Mouse (Mus musculus) heart, embryonic 14.5 days (tissue): ENCODE results near the gene Hist2h2aa1. TPM values are rescaled to one million over a fixed set of nuclear protein-coding genes. Genes with fewer than 3 reads are reported as not detected.

Experiments
- ATAC-seq: fragments of 200-750 bp; cut with Nextera tagmentation; 2 replicates; pipeline ENCODE4 v1.8.0; 2017; ENCODE audit warnings: low read depth, moderate TSS enrichment; ENCODE audit not compliant: insufficient number of reproducible peaks, insufficient read depth, low FRiP score
- H3K27ac ChIP-seq, 2 experiments: fragments of 200-500 bp in 1 of 2; fragments of 300-500 bp in 1 of 2; sonication (generic) in 1 of 2; replicated peaks in 1 of 2; 2 replicates each; pipeline ENCODE4 v1.5.1; 2012 to 2014; ENCODE audit warnings: low read depth in 2 of 2, low read length in 2 of 2, control low read depth in 1 of 2, mild to moderate bottlenecking in 1 of 2, mixed read lengths in 1 of 2; ENCODE audit not compliant: control insufficient read depth in 1 of 2, insufficient read depth in 1 of 2
- H3K27me3 ChIP-seq: fragments of 300-500 bp; sonication (generic); 2 replicates; pipeline ENCODE4 v1.6.1; 2014; ENCODE audit warnings: mild to moderate bottlenecking, low read length, control low read depth; ENCODE audit not compliant: control insufficient read depth, insufficient read depth
- H3K36me3 ChIP-seq: fragments of 300-500 bp; sonication (generic); 2 replicates; pipeline ENCODE4 v1.6.1; 2014; ENCODE audit warnings: mild to moderate bottlenecking, control low read depth, low read length, mixed read lengths; ENCODE audit not compliant: control insufficient read depth, insufficient read depth
- H3K4me1 ChIP-seq, 2 experiments: fragments of 200-500 bp in 1 of 2; fragments of 300-500 bp in 1 of 2; sonication (generic) in 1 of 2; 2 replicates each; pipeline ENCODE4 v1.6.1; 2012 to 2014; ENCODE audit warnings: low read length in 2 of 2, control low read depth in 1 of 2, mixed read lengths in 1 of 2; ENCODE audit not compliant: control insufficient read depth in 2 of 2, insufficient read depth in 2 of 2
- H3K4me2 ChIP-seq: fragments of 300-500 bp; sonication (generic); 2 replicates; pipeline ENCODE4 v1.6.1; 2014; ENCODE audit warnings: mild to moderate bottlenecking, low read length
- H3K4me3 ChIP-seq, 2 experiments: fragments of 200-500 bp in 1 of 2; fragments of 300-500 bp in 1 of 2; sonication (generic) in 1 of 2; 2 replicates each; pipeline ENCODE4 v1.5.1; 2012 to 2014; ENCODE audit warnings: low read length in 2 of 2, mild to moderate bottlenecking in 2 of 2, control low read depth in 1 of 2, low read depth in 1 of 2, moderate library complexity in 1 of 2; ENCODE audit not compliant: control insufficient read depth in 1 of 2, insufficient read depth in 1 of 2
- H3K9ac ChIP-seq: fragments of 300-500 bp; sonication (generic); 2 replicates; pipeline ENCODE4 v1.6.1; 2014; ENCODE audit warnings: mild to moderate bottlenecking, low read length
- H3K9me3 ChIP-seq: fragments of 300-500 bp; sonication (generic); 2 replicates; pipeline ENCODE4 v1.6.1; 2016; ENCODE audit warnings: low read length, control low read depth; ENCODE audit not compliant: control insufficient read depth
- WGBS: fragments of 180-500 bp; shearing (Covaris S2); extraction: QIAGEN DNeasy Blood & Tissue Kit; methylation state at CpG from one replicate; pipeline ENCODE4 v1.1.7; 2014; 5-methylcytosine and 5-hydroxymethylcytosine counted together
- polyA plus RNA-seq: library from polyadenylated mRNA; unstranded; fragments of >200 nt; fragmentation: Nextera tagmentation; extraction: Ambion mirVana; gene quantifications from 2 replicates; pipeline ENCODE4 v1.2.1, GENCODE M21; 2014

Hist2h2aa1 gene
- polyA plus RNA-seq, 1 experiment from 2014 or later, result 26.3 TPM

GRCm38 (mm10) chr3:96221640-96222038 lies 23.7 kb upstream of the Hist2h2aa1 start:
- H3K4me1 ChIP-seq, result peaks cover 9 to 30% of the 10 kb centered on the region in 2 experiments
- peak overlapping the region; percentile 60 to 72 for H3K4me3 ChIP-seq
- H3K36me3 ChIP-seq, result no peaks in the 10 kb centered on the region
- no peaks in the 10 kb centered on the region for H3K27me3 ChIP-seq
- ATAC-seq, result no peak
- H3K27ac ChIP-seq, result peak overlapping the region; percentile 95 to 100
- 33% methylated on average over 9 of the region's 9 CpGs for WGBS
- H3K9ac ChIP-seq, result peak overlapping the region; percentile 93
- H3K4me2 ChIP-seq, result peak overlapping the region; percentile 76
- H3K9me3 ChIP-seq, result no peaks in the 10 kb centered on the region

GRCm38 (mm10) chr3:96222774-96223173 lies 22.5 kb upstream of the Hist2h2aa1 start:
- peak overlapping the region; percentile 76 for H3K4me2 ChIP-seq
- H3K27ac ChIP-seq, result no peak overlapping the region
- H3K4me1 ChIP-seq, result peaks cover 9 to 30% of the 10 kb centered on the region in 2 experiments
- no peaks in the 10 kb centered on the region for H3K9me3 ChIP-seq
- 92% methylated on average over 4 of the region's 4 CpGs for WGBS
- no peak overlapping the region for H3K9ac ChIP-seq
- no peak overlapping the region for H3K4me3 ChIP-seq
- ATAC-seq, result no peak
- H3K27me3 ChIP-seq, result no peaks in the 10 kb centered on the region
- H3K36me3 ChIP-seq, result no peaks in the 10 kb centered on the region

- no peak overlapping the region for H3K27ac ChIP-seq
- no peak for ATAC-seq
- no peaks in the 10 kb centered on the region for H3K27me3 ChIP-seq
- no peak overlapping the region for H3K4me2 ChIP-seq
- peak overlapping the region; percentile 41; the same call in 1 of the 2 replicates for H3K9ac ChIP-seq
- H3K36me3 ChIP-seq, result no peaks in the 10 kb centered on the region
- no peak overlapping the region for H3K4me3 ChIP-seq
- no peaks in the 10 kb centered on the region for H3K9me3 ChIP-seq
- WGBS, result 24% methylated on average over 2 of the region's 2 CpGs
- peaks cover 9 to 24% of the 10 kb centered on the region in 2 experiments for H3K4me1 ChIP-seq
These were observed 19.9 kb upstream of the Hist2h2aa1 start for GRCm38 (mm10) chr3:96225421-96225820.

- H3K27me3 ChIP-seq, result no peaks in the 10 kb centered on the region
- no peak overlapping the region for H3K4me3 ChIP-seq
- ATAC-seq, result no peak
- H3K4me1 ChIP-seq, result peaks cover 4 to 17% of the 10 kb centered on the region in 2 experiments
- H3K9ac ChIP-seq, result no peak overlapping the region
- H3K4me2 ChIP-seq, result no peak overlapping the region
- H3K27ac ChIP-seq, result no peak overlapping the region
- H3K36me3 ChIP-seq, result no peaks in the 10 kb centered on the region
- WGBS, result 65% methylated on average over 8 of the region's 8 CpGs
- H3K9me3 ChIP-seq, result no peaks in the 10 kb centered on the region
These were observed 18.3 kb upstream of the Hist2h2aa1 start for GRCm38 (mm10) chr3:96226695-96227648.

- Histone ChIP-seq H3K9me3 (no peaks in the 10 kb centered on the region), H3K4me1 (0 out of 4 replicates have a peak, but pooled peaks cover 0 to 2% of the 10 kb centered on the region in 2 experiments), H3K27ac (no peak overlapping the region), H3K4me3 (no peak overlapping the region), H3K36me3 (no peaks in the 10 kb centered on the region), H3K9ac (no peak overlapping the region), H3K4me2 (no peak overlapping the region), H3K27me3 (no peaks in the 10 kb centered on the region)
- ATAC-seq, result no peak
- 52% methylated on average over 2 of the region's 2 CpGs for WGBS
These were observed 16.5 kb upstream of the Hist2h2aa1 start for GRCm38 (mm10) chr3:96228828-96229227.

GRCm38 (mm10) chr3:96230404-96230803 lies 14.9 kb upstream of the Hist2h2aa1 start:
- Histone ChIP-seq H3K27ac (no peak overlapping the region), H3K9ac (no peak overlapping the region), H3K4me2 (no peak overlapping the region), H3K9me3 (no peaks in the 10 kb centered on the region), H3K4me1 (0 out of 4 replicates have a peak, but pooled peaks cover 0 to 2% of the 10 kb centered on the region in 2 experiments), H3K4me3 (no peak overlapping the region), H3K36me3 (no peaks in the 10 kb centered on the region), H3K27me3 (no peaks in the 10 kb centered on the region)
- ATAC-seq, result no peak
- 61% methylated on average over 2 of the region's 2 CpGs for WGBS

GRCm38 (mm10) chr3:96230910-96231757 lies 14.2 kb upstream of the Hist2h2aa1 start:
- H3K4me1 ChIP-seq, result no peaks in the 10 kb centered on the region
- H3K27me3 ChIP-seq, result no peaks in the 10 kb centered on the region
- H3K9ac ChIP-seq, result no peak overlapping the region
- H3K36me3 ChIP-seq, result no peaks in the 10 kb centered on the region
- 66% methylated on average over 4 of the region's 4 CpGs for WGBS
- H3K27ac ChIP-seq, result no peak overlapping the region
- no peak for ATAC-seq
- H3K9me3 ChIP-seq, result no peaks in the 10 kb centered on the region
- H3K4me2 ChIP-seq, result no peak overlapping the region
- H3K4me3 ChIP-seq, result no peak overlapping the region
